Mouse (Mus musculus) spleen, adult 2 months (tissue): ENCODE data around the gene Plcb1.

Experiments
- CTCF ChIP-seq: fragments of 200-500 bp; IDR thresholded peaks from 2 replicates; pipeline ENCODE4 v1.5.1; 2011; ENCODE audit warnings: mild to moderate bottlenecking, inconsistent platforms; ENCODE audit not compliant: insufficient read depth, insufficient read length, insufficient replicate concordance; ENCODE audit errors: extremely low read depth
- POLR2A ChIP-seq: fragments of 200-500 bp; IDR thresholded peaks from 2 replicates; pipeline ENCODE4 v1.6.1; 2011; ENCODE audit warnings: low read depth, low read length, inconsistent platforms

DNA sequence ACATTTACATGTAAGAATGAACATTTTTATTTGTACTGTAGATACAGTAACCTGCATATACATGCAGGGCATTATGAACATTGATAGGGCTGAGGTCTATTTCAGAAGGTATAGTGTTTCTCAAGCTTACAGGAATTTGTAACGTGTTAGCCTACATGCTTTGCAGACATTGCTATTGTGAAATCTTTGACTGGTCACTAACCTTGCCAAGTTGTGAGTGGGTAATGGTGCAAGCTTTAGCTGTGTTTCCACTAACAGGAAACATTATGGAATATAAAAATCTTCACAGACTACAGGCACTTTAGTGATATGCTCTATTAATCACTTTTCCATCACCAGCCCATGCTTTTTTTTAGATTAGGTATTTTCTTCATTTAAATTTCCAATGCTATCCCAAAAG, 289.5 kb downstream of the Plcb1 start:
- no peak for TF ChIP-seq POLR2A
- no peak for TF ChIP-seq CTCF
